Mouse (Mus musculus) midbrain, embryonic 12.5 days (tissue): ENCODE data around the gene Mbd3. TPM values are rescaled to one million over a fixed set of nuclear protein-coding genes. Genes with fewer than 3 reads are reported as not detected.
A peak's percentile ranks its signal among the peaks of the same experiment; 100 is the strongest.

Experiments
- ATAC-seq: fragments of 200-750 bp; cut with Nextera tagmentation; 2 replicates; pipeline ENCODE4 v1.8.0; 2017; ENCODE audit warnings: low read depth, moderate TSS enrichment, moderate library complexity; ENCODE audit not compliant: low FRiP score
- H3K27ac ChIP-seq: fragments of 300-500 bp; sonication (generic); replicated peaks from 2 replicates; pipeline ENCODE4 v1.5.1; 2016; ENCODE audit warnings: mild to moderate bottlenecking
- H3K27me3 ChIP-seq: fragments of 300-500 bp; sonication (generic); 2 replicates; pipeline ENCODE4 v1.6.1; 2016; ENCODE audit warnings: mild to moderate bottlenecking
- H3K36me3 ChIP-seq: fragments of 300-500 bp; sonication (generic); 2 replicates; pipeline ENCODE4 v1.6.1; 2016
- H3K4me1 ChIP-seq: fragments of 300-500 bp; sonication (generic); 2 replicates; pipeline ENCODE4 v1.6.1; 2016
- H3K4me2 ChIP-seq: fragments of 300-500 bp; sonication (generic); replicated peaks from 2 replicates; pipeline ENCODE4 v1.6.1; 2016; ENCODE audit warnings: mild to moderate bottlenecking, moderate library complexity
- H3K4me3 ChIP-seq: fragments of 300-500 bp; sonication (generic); 2 replicates; pipeline ENCODE4 v1.5.1; 2016; ENCODE audit warnings: mild to moderate bottlenecking
- H3K9ac ChIP-seq: fragments of 300-500 bp; sonication (generic); replicated peaks from 2 replicates; pipeline ENCODE4 v1.6.1; 2016; ENCODE audit warnings: mild to moderate bottlenecking, moderate library complexity
- H3K9me3 ChIP-seq: fragments of 300-500 bp; sonication (generic); 2 replicates; pipeline ENCODE4 v1.6.1; 2016; ENCODE audit warnings: mild to moderate bottlenecking
- WGBS: fragments of 180-500 bp; shearing (Covaris S2); methylation state at CpG from one replicate; pipeline ENCODE4 v1.1.7; 2016; 5-methylcytosine and 5-hydroxymethylcytosine counted together
- polyA plus RNA-seq: library from polyadenylated mRNA; unstranded; fragments of >200 nt; fragmentation: Nextera tagmentation; extraction: Ambion mirVana; gene quantifications from 2 replicates; pipeline ENCODE4 v1.2.1, GENCODE M21; 2016

The Mbd3 gene
- polyA plus RNA-seq, 1 experiment from 2014 or later = 314 TPM

GRCm38 (mm10) chr10:80434823-80435222, 35.5 kb upstream of the Mbd3 start:
- H3K27me3 ChIP-seq = peaks cover 6% of the 10 kb centered on the region; the same call in 1 of the 2 replicates
- peaks cover 22% of the 10 kb centered on the region for H3K4me1 ChIP-seq
- no peak for ATAC-seq
- H3K4me2 ChIP-seq = no peak overlapping the region
- no peaks in the 10 kb centered on the region for H3K9me3 ChIP-seq
- no peak overlapping the region for H3K9ac ChIP-seq
- H3K36me3 ChIP-seq = peaks cover 12% of the 10 kb centered on the region
- no peak overlapping the region for H3K27ac ChIP-seq
- H3K4me3 ChIP-seq = peak overlapping the region; percentile 98; the same call in 1 of the 2 replicates
- WGBS = 77% methylated on average over 3 of the region's 3 CpGs

GRCm38 (mm10) chr10:80434233-80434592, 34.9 kb upstream of the Mbd3 start:
- Histone ChIP-seq H3K9me3 (no peaks in the 10 kb centered on the region), H3K9ac (no peak overlapping the region), H3K4me3 (peak overlapping the region; percentile 98), H3K27ac (peak overlapping the region; percentile 88), H3K4me2 (peak overlapping the region; percentile 88), H3K36me3 (peaks cover 18% of the 10 kb centered on the region), H3K4me1 (peaks cover 22% of the 10 kb centered on the region), H3K27me3 (peaks cover 6% of the 10 kb centered on the region; the same call in 1 of the 2 replicates)
- 13% methylated on average over 8 of the region's 8 CpGs for WGBS
- ATAC-seq = no peak

DNA sequence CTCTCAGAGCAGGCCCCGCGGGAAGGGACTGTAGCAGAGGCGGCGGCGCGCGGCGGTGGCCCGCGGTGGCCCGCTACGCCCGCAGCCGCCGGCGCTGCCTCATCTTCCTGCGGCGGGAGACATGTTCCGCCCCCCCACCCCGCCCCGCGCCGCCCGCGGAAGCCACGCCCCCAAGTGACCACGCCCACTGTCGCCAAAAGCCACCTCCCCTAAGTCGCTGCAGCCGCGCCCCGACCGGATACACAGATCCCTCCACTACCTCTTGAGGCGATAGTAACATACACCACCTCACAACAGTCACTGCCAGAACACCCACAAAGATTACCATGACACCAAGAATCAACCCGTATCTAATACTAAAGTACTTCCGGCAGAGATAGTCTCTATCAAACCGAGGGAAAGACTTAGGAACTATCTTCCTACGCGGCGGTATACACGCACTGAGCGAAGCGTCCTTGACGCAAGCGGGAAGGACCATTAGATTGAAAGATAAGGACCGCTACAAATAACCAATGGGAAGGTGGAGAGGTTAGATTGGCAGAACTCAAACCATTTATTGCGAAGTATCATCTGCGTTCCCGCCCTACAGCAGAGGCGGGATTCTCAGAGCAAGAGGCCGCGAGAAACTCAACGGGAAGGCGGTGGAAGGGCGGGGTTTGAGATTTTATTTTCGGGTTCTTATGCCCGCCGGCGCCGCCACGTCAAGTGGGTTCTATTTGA, 34.3 kb upstream of the Mbd3 start, which contains the start of gene Tcf3:
TSS of gene Tcf3 (minus strand) at position 135 of the 720 bp plus-strand sequence.
- Histone ChIP-seq H3K27me3 (0 out of 2 replicates have a peak, but pooled peaks cover 6% of the 10 kb centered on the region), H3K4me2 (peak within 1 kb of the TSS; percentile 88), H3K36me3 (peaks cover 24% of the 10 kb centered on the region), H3K4me3 (peak within 1 kb of the TSS; percentile 98), H3K4me1 (peaks cover 22% of the 10 kb centered on the region), H3K27ac (peak within 1 kb of the TSS; percentile 88), H3K9me3 (no peaks in the 10 kb centered on the region), H3K9ac (peak within 1 kb of the TSS; percentile 93)
- peak; percentile 91 for ATAC-seq
- under 1% methylated on average over 43 of the region's 61 CpGs for WGBS

DNA sequence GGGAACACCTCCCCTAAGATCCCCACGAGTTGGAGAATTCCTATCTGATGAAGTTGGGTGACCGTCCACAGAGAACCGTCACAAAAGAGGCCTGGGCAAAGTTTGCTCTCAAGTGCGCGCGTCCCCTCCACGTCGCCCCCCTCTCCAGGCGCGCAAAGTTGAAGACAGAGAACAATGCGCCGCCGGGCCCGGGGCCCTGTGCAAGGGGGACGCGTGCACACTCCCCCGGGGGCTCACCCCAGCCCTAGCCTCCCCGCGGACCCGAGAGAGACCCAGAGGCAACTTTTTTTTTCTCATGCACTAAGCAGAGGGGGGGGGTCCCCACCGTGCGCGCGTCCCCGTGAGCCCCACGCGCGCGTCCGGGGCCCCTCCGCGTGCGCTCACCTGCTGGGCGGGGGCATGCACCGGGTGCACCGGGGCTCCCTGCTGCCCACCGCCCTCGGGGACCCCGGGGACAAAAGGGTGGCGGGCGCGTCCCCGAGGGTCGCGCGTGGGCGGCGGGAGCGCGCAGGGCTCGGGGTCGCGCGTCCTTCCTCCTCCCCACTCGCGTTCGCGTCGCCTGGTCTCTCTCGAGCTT, 33.7 kb upstream of the Mbd3 start:
- peaks cover 22% of the 10 kb centered on the region for H3K4me1 ChIP-seq
- H3K4me2 ChIP-seq = peak overlapping the region; percentile 88
- H3K27me3 ChIP-seq = 0 out of 2 replicates have a peak, but pooled peaks cover 6% of the 10 kb centered on the region
- H3K4me3 ChIP-seq = peak overlapping the region; percentile 98
- peak overlapping the region; percentile 93 for H3K9ac ChIP-seq
- H3K27ac ChIP-seq = peak overlapping the region; percentile 88
- ATAC-seq = peak; percentile 36; the same call in 1 of the 2 replicates
- WGBS = 0% methylated on average over 52 of the region's 60 CpGs
- no peaks in the 10 kb centered on the region for H3K9me3 ChIP-seq
- H3K36me3 ChIP-seq = peaks cover 30% of the 10 kb centered on the region

DNA sequence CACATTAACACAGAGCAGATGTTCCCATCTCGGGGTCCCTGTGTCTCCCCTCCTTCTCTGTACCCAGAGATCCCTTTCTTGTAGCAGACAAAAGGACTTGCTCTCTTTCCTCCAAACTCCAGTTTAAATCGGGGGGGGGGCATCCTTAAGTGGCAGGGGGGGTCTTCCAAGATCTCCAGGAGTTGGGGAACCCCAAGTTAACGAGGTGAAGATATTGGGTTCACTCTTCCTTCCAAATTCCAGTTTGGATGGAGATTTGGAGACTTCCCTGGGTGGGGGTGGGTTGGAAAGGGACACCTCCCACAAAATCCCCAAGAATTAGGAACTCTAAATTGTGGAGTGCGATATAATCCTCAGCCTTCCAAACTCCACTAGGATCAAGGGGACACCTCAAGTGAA, 33.0 kb upstream of the Mbd3 start:
- Histone ChIP-seq H3K9ac (peak overlapping the region; percentile 93), H3K9me3 (no peaks in the 10 kb centered on the region), H3K27me3 (0 out of 2 replicates have a peak, but pooled peaks cover 6% of the 10 kb centered on the region), H3K36me3 (peaks cover 36% of the 10 kb centered on the region), H3K4me2 (peak overlapping the region; percentile 88), H3K4me3 (peak overlapping the region; percentile 98), H3K27ac (peak overlapping the region; percentile 88), H3K4me1 (peaks cover 22% of the 10 kb centered on the region)
- WGBS = 1% methylated on average over 4 of the region's 4 CpGs
- ATAC-seq = no peak

DNA sequence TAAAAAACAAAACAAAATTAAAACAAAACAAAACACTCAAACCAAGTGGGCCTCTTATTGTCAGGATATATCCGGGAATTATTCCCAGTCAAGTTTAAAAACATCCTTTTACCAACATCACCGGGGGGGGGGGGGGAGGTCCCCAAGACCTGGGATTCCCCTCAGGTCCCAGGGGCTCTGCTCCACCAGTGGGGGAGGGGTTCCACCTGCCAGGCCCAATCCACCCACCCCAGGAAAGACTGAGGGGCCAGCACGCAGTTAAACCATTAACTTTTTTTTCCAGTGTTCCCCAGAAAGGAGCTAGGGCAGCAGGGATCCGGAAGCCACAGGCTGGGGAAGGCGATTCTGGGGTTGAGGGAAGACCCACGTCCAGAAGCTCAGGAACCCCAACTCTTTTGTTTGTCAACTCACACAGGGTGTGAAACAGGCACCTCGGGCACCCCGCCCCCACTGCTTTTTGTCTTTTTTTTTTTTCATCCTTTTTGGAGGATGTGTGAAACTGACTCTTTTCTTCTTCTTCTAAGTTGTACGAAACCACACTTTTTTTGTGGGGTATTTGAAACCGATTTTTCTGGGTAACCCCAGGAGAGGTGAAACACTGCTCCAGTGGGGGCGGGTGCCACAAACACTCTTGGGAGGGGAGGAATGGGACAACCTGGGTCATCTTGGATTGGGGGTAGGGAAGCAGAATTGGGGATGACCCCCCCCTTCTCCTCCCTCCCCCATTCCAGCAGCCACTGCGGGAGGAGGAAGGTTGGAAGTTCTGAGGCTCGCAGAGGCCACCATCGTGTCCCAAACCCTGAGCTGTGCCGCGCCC, 32.4 kb upstream of the Mbd3 start:
- Histone ChIP-seq H3K36me3 (peaks cover 42% of the 10 kb centered on the region), H3K4me1 (peaks cover 22% of the 10 kb centered on the region), H3K4me3 (peak overlapping the region; percentile 98), H3K9ac (peak overlapping the region; percentile 93), H3K9me3 (no peaks in the 10 kb centered on the region), H3K27ac (peak overlapping the region; percentile 88), H3K27me3 (0 out of 2 replicates have a peak, but pooled peaks cover 6% of the 10 kb centered on the region), H3K4me2 (peak overlapping the region; percentile 88)
- no peak for ATAC-seq
- WGBS = 22% methylated on average over 16 of the region's 16 CpGs

DNA sequence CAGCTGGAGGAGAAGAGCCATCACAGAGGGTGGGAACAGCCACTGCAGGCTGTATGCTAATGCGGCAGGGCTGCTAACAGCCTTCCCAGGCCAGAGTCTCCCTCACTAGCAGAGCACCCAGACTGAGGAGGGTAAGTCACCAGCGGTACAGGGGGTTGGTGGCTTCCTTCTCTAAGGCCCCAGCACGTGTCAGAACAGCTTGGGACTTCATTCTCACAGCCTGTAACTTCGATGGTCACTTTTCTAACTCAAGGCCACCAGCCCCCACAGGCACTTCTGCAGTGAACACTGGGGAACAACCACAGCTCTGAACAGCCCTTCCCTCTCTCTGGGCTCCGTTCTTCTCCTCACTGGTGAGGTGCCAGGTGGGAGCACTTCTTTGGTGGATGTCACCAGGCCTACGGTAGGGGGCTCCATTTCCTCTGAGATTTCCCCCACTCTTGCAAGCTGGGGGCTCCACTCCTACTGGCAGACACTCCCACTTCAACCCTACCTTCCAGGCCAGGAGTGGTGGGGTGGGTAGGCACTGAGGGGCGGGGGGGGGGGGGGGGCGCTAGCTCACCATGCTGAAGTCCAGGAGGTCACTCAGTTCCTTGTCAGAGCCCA, 31.1 kb upstream of the Mbd3 start:
- 74% methylated on average over 8 of the region's 8 CpGs for WGBS
- ATAC-seq = no peak
- Histone ChIP-seq H3K36me3 (peaks cover 55% of the 10 kb centered on the region), H3K4me3 (0 out of 2 replicates have a peak overlapping the region, but pooled peaks have one; percentile 98), H3K9me3 (no peaks in the 10 kb centered on the region; the same call in 1 of the 2 replicates), H3K27me3 (no peaks in the 10 kb centered on the region), H3K9ac (0 out of 2 replicates have a peak overlapping the region, but pooled peaks have one; percentile 24), H3K4me1 (peaks cover 22% of the 10 kb centered on the region), H3K27ac (0 out of 2 replicates have a peak overlapping the region, but pooled peaks have one; percentile 88), H3K4me2 (peak overlapping the region; percentile 88; the same call in 1 of the 2 replicates)

DNA sequence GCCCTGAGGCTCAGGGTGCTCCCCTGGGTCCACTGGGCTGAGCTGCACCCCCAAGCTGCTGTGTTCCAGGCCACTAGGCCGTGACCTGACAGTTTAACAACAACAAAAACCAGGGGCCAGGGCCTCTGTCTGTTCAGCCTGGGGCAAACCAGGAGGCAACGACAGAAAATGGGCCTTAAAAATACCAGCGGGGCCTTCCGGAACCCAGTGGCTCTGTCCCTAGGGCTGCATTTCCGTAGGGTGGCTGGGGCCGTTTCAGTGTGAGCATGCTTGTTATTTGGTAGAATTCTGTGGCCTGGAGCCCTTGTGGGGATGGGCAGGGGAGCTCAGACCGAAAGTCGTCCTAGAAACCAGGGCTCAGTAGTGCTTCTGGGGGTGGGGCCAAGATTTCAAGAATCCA, 30.4 kb upstream of the Mbd3 start:
- no peaks in the 10 kb centered on the region for H3K27me3 ChIP-seq
- no peak overlapping the region for H3K9ac ChIP-seq
- H3K27ac ChIP-seq = no peak overlapping the region
- ATAC-seq = no peak
- H3K36me3 ChIP-seq = peaks cover 62% of the 10 kb centered on the region
- WGBS = 89% methylated on average over 8 of the region's 8 CpGs
- H3K4me3 ChIP-seq = no peak overlapping the region
- H3K4me2 ChIP-seq = no peak overlapping the region
- H3K9me3 ChIP-seq = peaks cover 5% of the 10 kb centered on the region; the same call in 1 of the 2 replicates
- peaks cover 22% of the 10 kb centered on the region for H3K4me1 ChIP-seq

DNA sequence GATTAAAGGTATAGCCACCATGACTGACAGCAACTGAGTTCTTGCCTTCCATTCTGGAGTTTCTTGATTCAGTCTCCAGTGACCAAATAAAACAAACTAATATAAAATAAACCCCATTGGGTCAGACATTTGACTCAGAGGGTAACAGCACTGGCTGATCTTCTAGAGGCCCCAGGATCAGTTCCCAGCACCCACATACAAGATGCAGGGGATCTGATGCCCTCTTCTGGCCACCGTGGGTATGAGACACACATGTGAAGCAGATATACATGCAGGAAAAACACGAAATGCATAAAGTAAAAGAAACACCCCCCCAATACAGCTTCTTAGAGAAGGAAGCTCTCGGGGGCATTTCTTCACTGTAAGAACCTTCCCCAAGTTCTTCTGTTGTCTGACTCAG, 25.7 kb upstream of the Mbd3 start:
- Histone ChIP-seq H3K9ac (no peak overlapping the region), H3K27me3 (no peaks in the 10 kb centered on the region), H3K9me3 (peaks cover 5% of the 10 kb centered on the region; the same call in 1 of the 2 replicates), H3K36me3 (peaks cover 93% of the 10 kb centered on the region), H3K4me3 (no peak overlapping the region), H3K27ac (no peak overlapping the region), H3K4me1 (peaks cover 4% of the 10 kb centered on the region; the same call in 1 of the 2 replicates), H3K4me2 (no peak overlapping the region)
- WGBS = 93% methylated on average over 3 of the region's 3 CpGs
- no peak for ATAC-seq

GRCm38 (mm10) chr10:80423562-80423961, 24.2 kb upstream of the Mbd3 start:
- H3K27ac ChIP-seq = no peak overlapping the region
- WGBS = 60% methylated on average over 4 of the region's 4 CpGs
- ATAC-seq = no peak

More at GRCm38 (mm10) chr10:80423562-80423961, 24.2 kb upstream of the Mbd3 start:
- peaks cover 18% of the 10 kb centered on the region for H3K4me1 ChIP-seq
- H3K9ac ChIP-seq = no peak overlapping the region
- H3K4me3 ChIP-seq = no peak overlapping the region
- peaks cover 5% of the 10 kb centered on the region; the same call in 1 of the 2 replicates for H3K9me3 ChIP-seq
- H3K4me2 ChIP-seq = no peak overlapping the region
- no peaks in the 10 kb centered on the region for H3K27me3 ChIP-seq
- H3K36me3 ChIP-seq = peaks cover 93% of the 10 kb centered on the region
